Mouse (Mus musculus) lung, postnatal 36 days (tissue): ENCODE data around the gene Arl5a.
A peak's percentile ranks its signal among the peaks of the same experiment; 100 is the strongest.

Experiments used
- DNase-seq: peaks from one replicate; pipeline ENCODE4 v3.0.0; 2022; ENCODE audit warnings: mixed read lengths

The Arl5a gene

DNA sequence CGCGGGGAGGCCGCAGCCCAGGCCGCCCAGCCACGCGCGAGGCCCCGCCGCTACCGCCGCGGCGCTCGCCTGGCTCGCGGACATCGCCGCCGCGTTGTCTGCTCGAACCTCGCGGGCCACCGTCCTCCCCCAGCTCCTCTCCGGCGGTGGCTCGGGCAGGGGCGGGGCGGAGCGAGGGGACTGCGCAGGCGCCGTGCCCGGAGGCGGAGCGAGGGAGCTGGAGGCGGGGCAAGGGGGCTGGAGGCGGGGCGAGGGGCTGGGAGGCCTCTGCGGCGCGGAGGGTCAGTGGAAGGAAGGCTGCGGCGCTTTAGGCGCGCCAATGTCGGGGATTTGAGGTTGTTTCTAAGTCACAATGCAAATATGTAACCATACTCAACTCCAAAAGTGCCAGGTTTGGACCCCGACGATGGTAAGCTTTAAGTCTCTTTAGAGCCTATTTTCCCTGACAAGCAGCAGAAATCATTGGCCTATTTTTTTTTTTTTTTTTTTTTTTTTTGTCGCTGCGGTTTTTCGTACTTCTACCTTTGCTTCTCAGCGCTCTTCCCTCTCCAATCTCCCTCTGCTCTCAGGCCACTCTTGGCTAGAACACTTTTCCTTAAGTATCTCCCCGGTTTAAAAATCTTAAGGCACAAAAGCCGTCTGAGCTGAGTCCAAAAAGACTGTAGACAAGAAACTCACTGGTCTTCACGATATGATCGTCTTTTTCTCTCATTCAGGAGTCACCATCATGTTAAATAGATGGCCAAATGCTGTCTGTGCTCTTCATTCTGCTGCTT is at the start of gene Arl5a:
Gene Arl5a, minus strand, starts transcription at position 155 of the 776 bp plus-strand sequence.
- peak; percentile 91 for DNase-seq

DNA sequence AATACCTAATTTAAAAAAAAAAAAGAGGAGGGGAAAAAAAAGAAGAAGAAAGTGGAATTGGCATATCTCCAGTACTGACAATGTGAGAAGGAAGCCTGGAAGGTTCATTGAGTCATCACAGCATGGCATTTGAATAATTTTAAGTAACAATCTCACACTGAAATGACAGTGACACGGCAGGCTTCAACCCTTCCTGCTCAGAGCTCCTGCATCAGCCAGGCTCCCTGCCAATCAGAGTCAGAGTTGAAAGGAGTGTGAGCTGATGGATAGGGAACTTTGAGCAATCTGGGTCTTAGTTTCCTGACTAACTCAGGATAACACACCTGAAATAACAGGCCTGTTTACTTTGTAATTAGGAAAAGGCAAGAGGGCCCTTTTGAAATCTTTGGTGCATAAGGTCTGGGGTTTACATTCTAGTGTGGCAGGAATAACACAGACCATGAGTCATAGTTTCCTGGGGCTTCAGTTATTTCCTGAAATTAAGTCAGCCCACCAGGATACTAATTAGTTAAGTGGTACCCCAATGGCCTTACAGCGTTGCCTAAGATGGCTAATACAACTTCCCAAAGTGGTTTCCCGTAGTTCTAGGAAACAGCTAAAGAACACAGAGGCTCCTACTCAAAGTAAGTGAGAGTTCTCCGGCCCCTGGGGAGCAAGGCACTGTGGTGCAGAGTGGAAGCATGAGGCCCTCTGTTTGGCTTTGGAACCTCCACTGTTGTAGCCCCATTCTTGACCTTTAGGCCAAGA is 47.0 kb upstream of the Arl5a start:
- DNase-seq = peak; percentile 66

- DNase-seq = no peak
Measured at GRCm38 (mm10) chr2:52470044-52470560, 45.4 kb upstream of the Arl5a start.

DNA sequence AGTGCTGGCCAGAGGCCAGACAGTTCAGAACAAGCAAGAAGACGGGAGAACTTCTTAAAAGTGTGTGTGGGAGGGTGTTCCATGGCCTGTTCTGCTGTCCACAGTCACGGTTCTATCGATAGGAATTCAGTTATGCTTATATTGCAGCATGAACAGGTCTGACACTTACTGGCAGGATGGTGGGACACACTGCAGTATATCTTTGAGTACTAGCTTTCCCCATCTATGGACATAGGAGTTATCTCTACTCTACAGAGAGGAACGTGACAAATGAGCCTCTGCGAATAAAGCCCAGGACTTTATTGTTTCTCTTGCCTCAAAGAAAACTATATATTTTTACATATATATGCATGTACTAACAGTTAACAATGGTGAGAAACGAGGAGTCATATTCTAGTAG is 42.9 kb upstream of the Arl5a start:
- DNase-seq = no peak

- peak; percentile 39 for DNase-seq
Measured at GRCm38 (mm10) chr2:52461206-52461967, 36.7 kb upstream of the Arl5a start.

DNA sequence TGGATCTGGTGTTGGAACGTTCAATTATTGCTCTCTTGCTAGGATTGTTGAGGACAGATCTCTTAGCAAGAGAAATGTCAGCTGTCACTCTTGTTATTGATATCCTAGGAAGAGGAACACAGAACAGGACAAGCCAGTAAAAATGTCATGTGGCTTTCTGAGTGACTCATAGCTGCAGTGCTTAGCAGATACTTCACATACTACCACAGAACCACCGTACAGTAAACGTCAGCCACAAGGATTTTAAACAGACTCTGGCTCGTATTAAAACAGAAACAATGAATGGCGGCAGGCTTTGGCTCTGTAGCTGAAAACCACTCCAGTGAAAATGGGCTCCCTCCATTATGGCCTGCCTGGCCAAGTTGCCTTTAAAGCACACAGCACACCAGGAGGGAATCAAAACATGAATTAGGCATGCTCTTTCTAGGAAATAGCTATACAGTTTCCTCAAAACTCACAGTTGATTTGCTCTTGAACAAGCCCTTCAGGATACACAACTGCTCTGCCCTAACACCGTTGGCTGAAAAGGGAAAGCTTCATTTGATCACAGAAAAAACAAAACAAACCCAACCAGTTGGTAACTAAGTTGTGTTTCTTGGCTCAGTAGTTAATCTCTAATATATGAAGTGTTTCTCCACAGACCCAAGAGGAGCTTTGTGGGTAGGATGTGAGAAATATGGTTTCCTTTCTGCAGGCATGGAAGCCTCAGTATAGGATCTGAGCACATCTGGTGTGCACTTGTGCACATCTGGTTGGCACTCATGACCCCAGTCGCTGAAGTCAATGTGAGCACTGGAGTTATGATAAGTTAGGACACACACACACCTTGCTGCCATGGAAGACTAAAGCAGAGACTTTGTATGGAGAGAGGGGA is 31.1 kb upstream of the Arl5a start:
- DNase-seq = peak; percentile 3

- DNase-seq = peak; percentile 56
Measured at GRCm38 (mm10) chr2:52449818-52450217, 25.1 kb upstream of the Arl5a start.

GRCm38 (mm10) chr2:52448916-52449315 is 24.2 kb upstream of the Arl5a start:
- no peak for DNase-seq

DNA sequence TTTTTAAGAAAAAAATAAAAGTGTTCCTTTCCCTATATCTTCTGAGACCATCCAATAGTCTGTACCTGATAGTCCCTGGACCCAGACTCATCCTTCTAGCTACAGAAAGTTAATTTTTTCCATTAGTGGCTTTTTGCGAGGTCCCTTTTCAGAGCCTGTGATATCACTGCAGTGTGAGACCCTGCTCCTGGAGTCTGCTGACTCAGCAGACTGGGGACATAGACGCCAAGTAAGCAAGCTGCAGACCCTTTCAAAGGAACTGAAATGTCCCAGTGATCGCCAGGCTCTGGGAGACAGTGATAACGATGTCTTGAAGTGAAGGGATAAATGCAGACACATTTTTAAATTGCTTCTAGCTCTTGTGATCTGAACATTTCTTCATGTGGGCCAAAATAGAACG is 21.9 kb upstream of the Arl5a start:
- no peak for DNase-seq

DNA sequence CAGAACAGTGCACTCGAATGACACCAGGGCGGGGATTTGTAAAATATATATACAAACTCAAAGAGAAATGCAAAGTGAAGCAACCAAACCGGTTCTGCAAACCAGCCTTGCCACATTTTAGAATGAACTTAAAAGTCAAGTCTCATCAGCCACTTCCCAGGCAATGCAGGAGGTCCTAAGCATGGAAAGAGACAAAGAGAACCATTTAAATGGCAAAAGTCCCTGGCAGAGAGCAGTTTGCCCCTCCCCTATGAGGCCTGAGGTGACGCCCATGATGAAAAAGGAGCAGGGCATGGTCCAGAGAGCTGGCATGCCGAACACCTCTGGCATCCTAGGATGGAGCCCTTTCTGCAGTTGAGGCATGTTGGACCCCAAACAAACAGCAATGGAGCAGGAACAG is 17.4 kb upstream of the Arl5a start:
- peak; percentile 66 for DNase-seq

GRCm38 (mm10) chr2:52440420-52441015 is 15.8 kb upstream of the Arl5a start:
- DNase-seq = no peak

DNA sequence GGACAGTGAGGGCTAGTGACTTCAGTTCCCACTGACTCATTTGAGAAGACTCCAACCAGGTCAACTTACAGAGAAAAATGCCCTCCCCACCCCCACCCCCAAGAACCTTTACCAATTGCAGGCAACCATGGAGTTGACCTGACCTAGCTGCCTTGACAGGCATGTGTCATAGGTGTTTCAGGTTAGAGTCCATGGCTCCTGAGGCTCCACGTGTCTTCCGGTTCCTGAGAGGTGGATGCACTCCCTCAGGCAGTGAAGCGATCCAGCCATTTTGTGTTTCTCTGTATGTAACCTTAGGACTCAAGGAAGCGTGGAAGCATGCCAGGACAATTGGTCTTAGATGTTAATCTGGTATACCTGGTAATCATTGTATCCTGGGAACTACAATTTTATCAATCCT is 13.7 kb upstream of the Arl5a start:
- no peak for DNase-seq

DNA sequence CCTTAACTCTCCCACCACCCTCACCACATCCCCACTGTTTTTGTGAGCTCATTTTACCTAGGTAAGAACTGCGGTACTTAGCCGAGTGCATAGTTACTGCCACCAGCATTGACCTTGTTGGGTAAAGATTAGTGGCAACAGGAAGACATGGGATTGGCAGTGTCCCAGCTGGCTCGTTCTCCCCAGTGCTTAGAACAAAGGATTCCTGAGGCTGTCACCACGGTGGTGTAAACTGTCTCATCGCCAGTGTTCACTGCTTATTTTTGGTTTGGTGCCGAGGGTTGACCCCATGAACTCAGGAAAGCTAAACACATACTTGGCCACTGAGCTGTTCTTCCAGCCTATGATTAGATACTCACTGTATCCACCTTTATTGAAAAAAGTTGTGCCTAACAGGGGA is 13.3 kb upstream of the Arl5a start:
- DNase-seq = peak; percentile 94

GRCm38 (mm10) chr2:52435919-52436632 is 11.4 kb upstream of the Arl5a start:
- no peak for DNase-seq

- DNase-seq = no peak
Measured at GRCm38 (mm10) chr2:52433365-52433764, 8.7 kb upstream of the Arl5a start.

DNA sequence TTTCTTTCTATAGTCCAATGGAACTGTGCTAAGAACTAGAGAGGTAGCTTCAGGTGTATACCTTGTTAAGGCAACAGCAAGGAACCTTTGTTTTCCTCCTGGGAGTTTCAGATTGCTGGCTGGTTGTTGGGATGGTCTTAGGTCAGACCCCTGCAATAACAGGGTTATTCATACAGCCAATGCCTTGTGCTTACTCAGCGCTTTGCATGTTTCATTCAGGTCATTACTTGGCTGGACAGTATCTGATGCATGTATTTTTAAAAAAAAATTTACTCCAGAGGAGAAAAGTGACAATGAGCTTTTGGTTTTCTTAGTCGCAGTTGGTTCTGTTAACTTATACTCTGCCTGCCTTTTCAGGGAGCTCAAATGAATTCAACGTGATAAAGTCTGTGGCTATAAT is 2.7 kb upstream of the Arl5a start:
- no peak for DNase-seq

- DNase-seq = no peak
Measured at GRCm38 (mm10) chr2:52426041-52426440, 1.3 kb upstream of the Arl5a start.

- no peak for DNase-seq
Measured at GRCm38 (mm10) chr2:52425523-52425795, 758 bp upstream of the Arl5a start.

GRCm38 (mm10) chr2:52424248-52424728 is 413 bp downstream of the Arl5a start:
- DNase-seq = peak; percentile 51

GRCm38 (mm10) chr2:52423611-52424247 is 972 bp downstream of the Arl5a start:
- no peak for DNase-seq
